ENCODE assay signal across 16 mouse cellular contexts in the genomic region with DNA sequence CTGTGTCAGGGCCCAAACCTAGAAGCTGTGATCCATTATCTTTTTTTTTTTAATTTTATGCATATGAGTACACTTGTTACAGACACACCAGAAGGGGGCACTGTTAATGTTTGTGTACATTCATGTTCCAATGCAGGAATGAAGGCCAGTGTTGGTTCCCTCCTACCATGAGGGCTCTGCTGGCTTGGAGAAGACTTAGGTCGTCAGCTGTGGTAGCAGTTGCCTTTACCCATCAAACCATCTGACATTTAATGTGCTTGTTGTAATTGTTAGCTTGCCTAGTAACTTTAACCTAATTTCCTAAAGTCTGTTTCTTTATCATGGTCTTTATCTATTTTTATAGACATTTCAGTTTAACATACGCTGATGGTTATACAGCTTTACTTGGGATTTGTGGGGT.
"Had no signal": no experiment of that assay in that cellular context is flagged by ENCODE, and none has a peak within 500 bp of the region (broad histone marks: within the 10 kb centered on the region; RNA-seq: fewer than 3 reads in every experiment).

No protein-coding gene starts in this region.

- H3K4me2 ChIP-seq: liver, embryonic 11.5 days; lung, embryonic 15.5 days; midbrain, embryonic 12.5 days; midbrain, embryonic 15.5 days; neural tube, embryonic 13.5 days had no signal

- H3K4me3 ChIP-seq: lung, embryonic 15.5 days; midbrain, embryonic 12.5 days; midbrain, embryonic 15.5 days; neural tube, embryonic 13.5 days had no signal

- H3K9ac ChIP-seq: liver, embryonic 14.5 days; lung, embryonic 15.5 days; midbrain, embryonic 12.5 days; midbrain, embryonic 15.5 days; neural tube, embryonic 13.5 days had no signal

- H3K9me3 ChIP-seq: lung, embryonic 15.5 days; midbrain, embryonic 12.5 days; midbrain, embryonic 15.5 days; neural tube, embryonic 13.5 days had no signal

- H3K27ac ChIP-seq: kidney, postnatal 0 days; liver, embryonic 14.5 days; lung, embryonic 15.5 days; macrophage; midbrain, embryonic 12.5 days; midbrain, embryonic 15.5 days; neural tube, embryonic 13.5 days had no signal

- H3K4me1 ChIP-seq: lung, embryonic 15.5 days; midbrain, embryonic 12.5 days; midbrain, embryonic 15.5 days; neural tube, embryonic 13.5 days had no signal

- DNase-seq: kidney, adult 2 months; kidney, postnatal 25 days; lung, adult 18-20 months; retina, postnatal 1 day; thymus, adult 18-20 months; thymus, postnatal 14 days; thymus, postnatal 4 days had no signal

- H3K27me3 ChIP-seq: lung, embryonic 15.5 days; midbrain, embryonic 12.5 days; midbrain, embryonic 15.5 days; neural tube, embryonic 13.5 days had no signal

- ATAC-seq: intestine, embryonic 16.5 days; midbrain, embryonic 15.5 days had no signal
